In the genomic region with DNA sequence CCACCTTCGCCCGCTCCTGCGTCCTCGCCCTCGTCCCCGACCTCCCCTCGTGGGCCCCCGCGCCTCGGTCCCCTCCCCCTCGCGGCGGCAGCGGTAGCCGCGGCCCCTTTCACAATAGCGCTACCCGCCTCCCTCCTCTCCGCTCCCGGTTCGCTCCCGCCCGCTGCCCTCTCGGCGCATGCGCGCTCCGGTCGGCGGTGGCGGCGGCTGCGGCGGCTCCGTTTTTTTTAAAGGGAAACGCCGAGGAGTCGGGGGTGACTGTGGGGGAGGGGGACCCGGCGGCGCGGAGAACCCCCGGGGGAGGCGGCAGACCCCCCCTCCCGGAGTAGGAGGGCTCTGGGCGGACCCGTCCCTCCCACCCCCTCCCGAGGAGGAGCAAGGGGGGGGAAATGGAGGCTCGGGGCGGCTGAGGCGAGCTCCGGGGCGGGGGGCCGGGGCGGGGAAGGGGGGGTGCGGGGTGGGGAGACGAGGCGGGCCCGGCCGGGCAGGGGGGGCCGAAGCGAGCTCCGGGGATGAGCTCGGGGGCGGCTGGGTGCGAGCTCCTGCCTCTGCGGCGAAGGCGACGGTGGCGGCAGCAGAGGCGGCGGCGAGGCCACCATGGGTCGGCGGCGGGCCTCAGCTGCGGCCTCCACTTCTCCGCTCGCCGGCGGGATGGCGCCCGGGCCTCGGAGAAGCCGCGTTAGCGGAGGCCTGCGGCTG, we compare ENCODE assay signal across 8 mouse cellular contexts. TPM values are rescaled to one million over a fixed set of nuclear protein-coding genes. Genes with fewer than 3 reads are reported as not detected.
A peak's percentile ranks its signal among the peaks of the same experiment; 100 is the strongest.
DNase-seq lines count a peak whose midpoint lies in the region; ATAC-seq and TF ChIP-seq lines count a peak whose summit lies in the region.

Gene Msl1, plus strand, starts transcription at position 502 of the 699 bp plus-strand sequence.

- ATAC-seq in hindbrain, embryonic 14.5 days (ENCODE audit: low FRiP score) = peak; percentile 69

- under 1% methylated on average over 48 of the region's 89 CpGs for WGBS in hindbrain, embryonic 14.5 days
- WGBS in macrophage (ENCODE audit: missing documents) = under 1% methylated on average over 36 of the region's 89 CpGs

- peak within 1 kb of the TSS; percentile 99 for H3K27ac ChIP-seq in hindbrain, embryonic 14.5 days
- H3K27ac ChIP-seq in left cerebral cortex, adult 2 months = peak within 1 kb of the TSS; percentile 99
- peak within 1 kb of the TSS; percentile 77 for H3K27ac ChIP-seq in macrophage

- H3K79me2 ChIP-seq in macrophage (ENCODE audit: inconsistent target) = peaks cover 41% of the 10 kb centered on the region

- no peaks in the 10 kb centered on the region for H3K27me3 ChIP-seq in hindbrain, embryonic 14.5 days (ENCODE audit: control insufficient read depth, insufficient read depth, low read length)

- peak within 1 kb of the TSS; percentile 97 for H3K9ac ChIP-seq in hindbrain, embryonic 14.5 days

- peak within 1 kb of the TSS; percentile 93 for H3K4me2 ChIP-seq in hindbrain, embryonic 14.5 days (replicated peaks)

- intact Hi-C loops in left cerebral cortex, adult 2 months (cut with DNase I) = loop anchor here (5.0 kb wide), 1 partner anchor 42 kb away; the partner anchor contains the start of gene Rapgefl1

- no peak; the same call in 1 of the 2 replicates for TF ChIP-seq CTCF in left cerebral cortex, adult 2 months (IDR thresholded peaks at IDR 0.05)

- peak within 1 kb of the TSS; percentile 92 for H3K4me3 ChIP-seq in hindbrain, embryonic 14.5 days (replicated peaks; ENCODE audit: low read length)
- H3K4me3 ChIP-seq in left cerebral cortex, adult 2 months = peak within 1 kb of the TSS; percentile 79
- H3K4me3 ChIP-seq in macrophage (ENCODE audit: inconsistent target) = peak within 1 kb of the TSS; percentile 81

- peak; percentile 75 for DNase-seq in T-cell, adult 2 months (ENCODE audit: low spot score)
- DNase-seq in cerebellum, postnatal 36 days = peak; percentile 84 to 90
- DNase-seq in gastrocnemius, adult 18-20 months (ENCODE audit: low spot score) = peak; percentile 85
- peak; percentile 88 for DNase-seq in hindbrain, embryonic 14.5 days (ENCODE audit: low spot score)
- peak; percentile 90 for DNase-seq in left cerebral cortex, adult 2 months (ENCODE audit: extremely low spot score in 1 of 2, low spot score in 2 of 2)
- DNase-seq in right cerebral cortex, adult 18-20 months = peak; percentile 90
- DNase-seq in urinary bladder, postnatal 10 days (ENCODE audit: low spot score) = peak; percentile 77

- peaks cover 33% of the 10 kb centered on the region for H3K4me1 ChIP-seq in hindbrain, embryonic 14.5 days (replicated peaks; ENCODE audit: control insufficient read depth, insufficient read depth, low read length)

- peaks cover 16% of the 10 kb centered on the region for H3K36me3 ChIP-seq in hindbrain, embryonic 14.5 days (replicated peaks; ENCODE audit: control insufficient read depth, insufficient read depth)
- peaks cover 10% of the 10 kb centered on the region for H3K36me3 ChIP-seq in macrophage (ENCODE audit: inconsistent target)

- no peaks in the 10 kb centered on the region for H3K9me3 ChIP-seq in hindbrain, embryonic 14.5 days (ENCODE audit: control insufficient read depth, low read length)

RNA-seq across cellular contexts. Expression of gene Msl1, which starts in this region (rescaled TPM):
- total RNA-seq in gastrocnemius, adult 18-20 months (2021) = 10 to 100 TPM; 50.5 to 56.4 TPM
- 23.6 and 24.1 TPM in 2 replicates for polyA plus RNA-seq in hindbrain, embryonic 14.5 days (2014; fragmentation: Nextera tagmentation; extraction: Ambion mirVana)
- 100 to 1,000 TPM; 178 to 192 TPM for total RNA-seq in left cerebral cortex, adult 2 months (2021)
- 100 to 1,000 TPM in 4 of 26 experiments, 10 to 100 TPM in 22; 26.6 to 124 (median 61.3) TPM for total RNA-seq in macrophage (2018; cell fraction: chromatin; rRNA removed)
- total RNA-seq in macrophage (2018; cell fraction: cytosol; rRNA removed) = 10 to 100 TPM; 35.5 to 64.0 (median 51.6) TPM
- total RNA-seq in macrophage (2018; cell fraction: nucleus; rRNA removed) = 100 to 1,000 TPM in 7 of 26 experiments, 10 to 100 TPM in 19; 40.3 to 121 (median 76.1) TPM
- 40.0 to 80.9 TPM (median 44.0 TPM) in 3 replicates for polyA plus RNA-seq in macrophage (2018)

Comparison
In these comparisons a context has a peak if more than half of its experiments do, and no peak if none do; other contexts are left out.
1. Peak in every context shown above with its lines: DNase-seq, ATAC-seq, H3K4me3 ChIP-seq and H3K27ac ChIP-seq.